Mouse (Mus musculus) retina, postnatal 1 day (tissue): Measurements from ENCODE around the gene Eif3l.
A peak's percentile ranks its signal among the peaks of the same experiment; 100 is the strongest.
"Not testable (repeated sequence)": the region's sequence is repeated elsewhere in the genome, so short reads cannot be mapped to it uniquely, and the experiment has no call there.

ENCODE experiments used
- DNase-seq: peaks from one replicate; pipeline ENCODE4 v3.0.0-alpha.2; 2012

The Eif3l gene

GRCm38 (mm10) chr15:79074913-79075532 is at the start of gene Eif3l:
TSS of gene Eif3l (plus strand) at chr15:79075179.
- peak; percentile 92 for DNase-seq

GRCm38 (mm10) chr15:79025687-79026308 is 49.2 kb upstream of the Eif3l start:
- DNase-seq = peak; percentile 56

- peak; percentile 34 for DNase-seq
Observed at GRCm38 (mm10) chr15:79026511-79027290, 48.3 kb upstream of the Eif3l start.

GRCm38 (mm10) chr15:79027291-79028205 is 47.4 kb upstream of the Eif3l start:
- peak; percentile 49 for DNase-seq

- DNase-seq = peak; percentile 95
Observed at GRCm38 (mm10) chr15:79028237-79028738, 46.7 kb upstream of the Eif3l start, which contains the start of gene H1f0. TSS of gene H1f0 (plus strand) at chr15:79028450.

GRCm38 (mm10) chr15:79028823-79029484 is 46.0 kb upstream of the Eif3l start:
- no peak for DNase-seq

GRCm38 (mm10) chr15:79029519-79030241 is 45.3 kb upstream of the Eif3l start:
- DNase-seq = peak; percentile 50

- peak; percentile 97 for DNase-seq
Observed at GRCm38 (mm10) chr15:79030551-79031435, 44.2 kb upstream of the Eif3l start.

GRCm38 (mm10) chr15:79031908-79032307 is 43.1 kb upstream of the Eif3l start:
- DNase-seq = not testable (repeated sequence)

GRCm38 (mm10) chr15:79037913-79038328 is 37.1 kb upstream of the Eif3l start:
- DNase-seq = peak; percentile 79

GRCm38 (mm10) chr15:79038331-79038730 is 36.6 kb upstream of the Eif3l start:
- no peak for DNase-seq

GRCm38 (mm10) chr15:79038853-79039252 is 36.1 kb upstream of the Eif3l start:
- DNase-seq = peak; percentile 89

- peak; percentile 65 for DNase-seq
Observed at GRCm38 (mm10) chr15:79040501-79041416, 34.2 kb upstream of the Eif3l start.

- no peak for DNase-seq
Observed at GRCm38 (mm10) chr15:79041585-79041984, 33.4 kb upstream of the Eif3l start, which contains the start of gene Galr3. TSS of gene Galr3 (plus strand) at chr15:79041885.

GRCm38 (mm10) chr15:79042721-79043491 is 32.1 kb upstream of the Eif3l start:
- DNase-seq = peak; percentile 65

GRCm38 (mm10) chr15:79044837-79045236 is 30.1 kb upstream of the Eif3l start:
- DNase-seq = peak; percentile 84

- DNase-seq = no peak
Observed at GRCm38 (mm10) chr15:79048186-79048585, 26.8 kb upstream of the Eif3l start.
